Comparison of ENCODE assay signal across 8 mouse cellular contexts in genomic region chr5:30960814-30961213, GRCm38 (mm10). TPM values are rescaled to one million over a fixed set of nuclear protein-coding genes. Genes with fewer than 3 reads are reported as not detected.
DNase-seq lines count a peak whose midpoint lies in the region; ATAC-seq and TF ChIP-seq lines count a peak whose summit lies in the region.

No protein-coding gene starts in this region.

- TF ChIP-seq POLR2A in bone marrow, adult 2 months (IDR thresholded peaks at IDR 0.05; ENCODE audit: borderline replicate concordance, control insufficient read depth, low read depth, low read length), result no peak

- peaks cover 19% of the 10 kb centered on the region for H3K36me3 ChIP-seq in heart, embryonic 12.5 days
- peaks cover 14% of the 10 kb centered on the region for H3K36me3 ChIP-seq in hindbrain, postnatal 0 days (ENCODE audit: insufficient read depth, low read length)
- 0 out of 2 replicates have a peak, but pooled peaks cover 9% of the 10 kb centered on the region for H3K36me3 ChIP-seq in midbrain, embryonic 15.5 days (replicated peaks)

- intact Hi-C loops in heart, postnatal 10 days (cut with DNase I), result no loop called here

- 91% methylated on average over 2 of the region's 2 CpGs for WGBS in heart, embryonic 12.5 days
- WGBS in bone marrow, adult 2 months, result 75% methylated on average over 2 of the region's 2 CpGs
- 93% methylated on average over 2 of the region's 2 CpGs for WGBS in hindbrain, postnatal 0 days
- 87% methylated on average over 2 of the region's 2 CpGs for WGBS in midbrain, embryonic 15.5 days

- no peak for TF ChIP-seq CTCF in bone marrow, adult 2 months (IDR thresholded peaks at IDR 0.05; ENCODE audit: control insufficient read depth, insufficient read depth, low read length)
- TF ChIP-seq CTCF in hindbrain, postnatal 0 days (IDR thresholded peaks at IDR 0.05; ENCODE audit: low read depth), result no peak

- peak overlapping the region; percentile 93 for H3K4me2 ChIP-seq in heart, embryonic 12.5 days
- peak overlapping the region; percentile 93 for H3K4me2 ChIP-seq in hindbrain, postnatal 0 days (ENCODE audit: low read depth, low read length)
- H3K4me2 ChIP-seq in midbrain, embryonic 15.5 days, result peak overlapping the region; percentile 92

- no peak for ATAC-seq in heart, embryonic 12.5 days (ENCODE audit: insufficient number of reproducible peaks, low FRiP score)
- no peak for ATAC-seq in hindbrain, postnatal 0 days
- ATAC-seq in midbrain, embryonic 15.5 days (replicated peaks), result no peak

- DNase-seq in heart, postnatal 10 days, result no peak
- DNase-seq in hindbrain, postnatal 0 days (ENCODE audit: low spot score), result no peak
- no peak for DNase-seq in layer of hippocampus, adult 9-10 months (ENCODE audit: low spot score)
- no peak for DNase-seq in embryo, embryonic 10.5 days (ENCODE audit: low spot score)
- no peak for DNase-seq in ovary, postnatal 10 days (ENCODE audit: low spot score)

- H3K27me3 ChIP-seq in heart, embryonic 12.5 days (replicated peaks), result no peaks in the 10 kb centered on the region
- no peaks in the 10 kb centered on the region for H3K27me3 ChIP-seq in hindbrain, postnatal 0 days (ENCODE audit: insufficient read depth, low read length)
- H3K27me3 ChIP-seq in midbrain, embryonic 15.5 days (replicated peaks), result no peaks in the 10 kb centered on the region

- H3K4me1 ChIP-seq in heart, embryonic 12.5 days (replicated peaks), result peaks cover 22% of the 10 kb centered on the region
- peaks cover 4% of the 10 kb centered on the region for H3K4me1 ChIP-seq in bone marrow, adult 2 months (ENCODE audit: control insufficient read depth, insufficient read depth, low read length)
- H3K4me1 ChIP-seq in hindbrain, postnatal 0 days (ENCODE audit: insufficient read depth, low read length), result peaks cover 8% of the 10 kb centered on the region; the same call in 1 of the 2 replicates
- peaks cover 23% of the 10 kb centered on the region for H3K4me1 ChIP-seq in midbrain, embryonic 15.5 days

- no peak overlapping the region for H3K4me3 ChIP-seq in heart, embryonic 12.5 days
- H3K4me3 ChIP-seq in bone marrow, adult 2 months (replicated peaks; ENCODE audit: control insufficient read depth, low read depth, low read length), result no peak overlapping the region
- peak overlapping the region; percentile 88; the same call in 1 of the 2 replicates for H3K4me3 ChIP-seq in hindbrain, postnatal 0 days (ENCODE audit: low read length)
- H3K4me3 ChIP-seq in midbrain, embryonic 15.5 days, result peak overlapping the region; percentile 91; the same call in 1 of the 2 replicates

- no peak overlapping the region for H3K9ac ChIP-seq in heart, embryonic 12.5 days
- H3K9ac ChIP-seq in hindbrain, postnatal 0 days (replicated peaks; ENCODE audit: low read length), result no peak overlapping the region; the same call in 1 of the 2 replicates
- no peak overlapping the region for H3K9ac ChIP-seq in midbrain, embryonic 15.5 days

- H3K9me3 ChIP-seq in heart, embryonic 12.5 days (replicated peaks), result 0 out of 2 replicates have a peak, but pooled peaks cover 3% of the 10 kb centered on the region
- H3K9me3 ChIP-seq in hindbrain, postnatal 0 days (ENCODE audit: low read length), result no peaks in the 10 kb centered on the region
- H3K9me3 ChIP-seq in midbrain, embryonic 15.5 days, result no peaks in the 10 kb centered on the region

- no peak overlapping the region for H3K27ac ChIP-seq in heart, embryonic 12.5 days (ENCODE audit: poor library complexity, severe bottlenecking)
- H3K27ac ChIP-seq in bone marrow, adult 2 months (ENCODE audit: control insufficient read depth, insufficient read depth, low read depth, low read length, poor library complexity), result peak overlapping the region; percentile 82; the same call in 1 of the 2 replicates
- peak overlapping the region; percentile 86 for H3K27ac ChIP-seq in hindbrain, postnatal 0 days
- peak overlapping the region; percentile 76; the same call in 1 of the 2 replicates for H3K27ac ChIP-seq in midbrain, embryonic 15.5 days

RNA-seq across cellular contexts. Expression of gene Preb, which starts 0.7 kb away (rescaled TPM):
- polyA plus RNA-seq in heart, embryonic 12.5 days (2016; fragmentation: Nextera tagmentation; extraction: Ambion mirVana), result 86.0 and 89.0 TPM in 2 replicates
- 10 to 100 TPM; 64.9 to 71.3 TPM for total RNA-seq in heart, postnatal 10 days (2021)
- 138 and 214 TPM in 2 replicates for polyA plus RNA-seq in bone marrow, adult 2 months (2011; ENCODE audit: insufficient read depth, insufficient read length, low replicate concordance, missing spikeins)
- 43.7 and 49.6 TPM in 2 replicates for total RNA-seq in hindbrain, postnatal 0 days (2014; rRNA removed)
- polyA plus RNA-seq in hindbrain, postnatal 0 days (2015; fragmentation: Nextera tagmentation; extraction: Ambion mirVana), result 104 and 106 TPM in 2 replicates
- 110 and 113 TPM in 2 replicates for polyA plus RNA-seq in midbrain, embryonic 15.5 days (2015; fragmentation: Nextera tagmentation; extraction: Ambion mirVana)

RNA-seq across cellular contexts. Expression of gene Tcf23, which starts 7.6 kb away (rescaled TPM):
- polyA plus RNA-seq in heart, embryonic 12.5 days (2016; fragmentation: Nextera tagmentation; extraction: Ambion mirVana), result 0.18 and 0.22 TPM in 2 replicates
- under 1 TPM; 0.15 to 0.53 TPM for total RNA-seq in heart, postnatal 10 days (2021)
- polyA plus RNA-seq in bone marrow, adult 2 months (2011; ENCODE audit: insufficient read depth, insufficient read length, low replicate concordance, missing spikeins), result not detected in 2 replicates
- total RNA-seq in hindbrain, postnatal 0 days (2014; rRNA removed), result 0.04 TPM in 1 of 2 replicates, not detected in the other
- 0.06 TPM in 1 of 2 replicates, not detected in the other for polyA plus RNA-seq in hindbrain, postnatal 0 days (2015; fragmentation: Nextera tagmentation; extraction: Ambion mirVana)
- polyA plus RNA-seq in midbrain, embryonic 15.5 days (2015; fragmentation: Nextera tagmentation; extraction: Ambion mirVana), result 0.08 TPM in 1 of 2 replicates, not detected in the other

RNA-seq across cellular contexts. Expression of gene Cgref1, which starts 15.4 kb away (rescaled TPM):
- 4.9 and 5.2 TPM in 2 replicates for polyA plus RNA-seq in heart, embryonic 12.5 days (2016; fragmentation: Nextera tagmentation; extraction: Ambion mirVana)
- total RNA-seq in heart, postnatal 10 days (2021), result under 1 TPM; 0.60 to 0.64 TPM
- 1.0 TPM in 1 of 2 replicates, not detected in the other for polyA plus RNA-seq in bone marrow, adult 2 months (2011; ENCODE audit: insufficient read depth, insufficient read length, low replicate concordance, missing spikeins)
- 114 and 153 TPM in 2 replicates for total RNA-seq in hindbrain, postnatal 0 days (2014; rRNA removed)
- polyA plus RNA-seq in hindbrain, postnatal 0 days (2015; fragmentation: Nextera tagmentation; extraction: Ambion mirVana), result 77.4 and 88.0 TPM in 2 replicates
- polyA plus RNA-seq in midbrain, embryonic 15.5 days (2015; fragmentation: Nextera tagmentation; extraction: Ambion mirVana), result 62.7 and 66.5 TPM in 2 replicates

RNA-seq across cellular contexts. Expression of gene Khk, which starts 39.6 kb away (rescaled TPM):
- polyA plus RNA-seq in heart, embryonic 12.5 days (2016; fragmentation: Nextera tagmentation; extraction: Ambion mirVana), result 6.5 and 8.1 TPM in 2 replicates
- total RNA-seq in heart, postnatal 10 days (2021), result 10 to 100 TPM in 1 of 2 experiments, 1 to 10 TPM in 1; 9.5 to 12.7 TPM
- 42.6 and 45.4 TPM in 2 replicates for polyA plus RNA-seq in bone marrow, adult 2 months (2011; ENCODE audit: insufficient read depth, insufficient read length, low replicate concordance, missing spikeins)
- 3.0 and 14.6 TPM in 2 replicates for total RNA-seq in hindbrain, postnatal 0 days (2014; rRNA removed)
- 16.5 and 17.4 TPM in 2 replicates for polyA plus RNA-seq in hindbrain, postnatal 0 days (2015; fragmentation: Nextera tagmentation; extraction: Ambion mirVana)
- polyA plus RNA-seq in midbrain, embryonic 15.5 days (2015; fragmentation: Nextera tagmentation; extraction: Ambion mirVana), result 8.0 and 10.4 TPM in 2 replicates

RNA-seq across cellular contexts. Expression of gene Emilin1, which starts 47.6 kb away (rescaled TPM):
- polyA plus RNA-seq in heart, embryonic 12.5 days (2016; fragmentation: Nextera tagmentation; extraction: Ambion mirVana), result 179 and 187 TPM in 2 replicates
- 10 to 100 TPM; 68.4 to 76.3 TPM for total RNA-seq in heart, postnatal 10 days (2021)
- polyA plus RNA-seq in bone marrow, adult 2 months (2011; ENCODE audit: insufficient read depth, insufficient read length, low replicate concordance, missing spikeins), result 9.3 and 17.6 TPM in 2 replicates
- 8.1 and 9.3 TPM in 2 replicates for total RNA-seq in hindbrain, postnatal 0 days (2014; rRNA removed)
- polyA plus RNA-seq in hindbrain, postnatal 0 days (2015; fragmentation: Nextera tagmentation; extraction: Ambion mirVana), result 10.3 and 10.5 TPM in 2 replicates
- polyA plus RNA-seq in midbrain, embryonic 15.5 days (2015; fragmentation: Nextera tagmentation; extraction: Ambion mirVana), result 17.8 and 20.3 TPM in 2 replicates

Comparison
In these comparisons a context has a peak if more than half of its experiments do, and no peak if none do; other contexts are left out.
1. H3K4me3 ChIP-seq: peak in hindbrain, postnatal 0 days (single experiment) and midbrain, embryonic 15.5 days (single experiment); none in heart, embryonic 12.5 days (single experiment) and bone marrow, adult 2 months (single experiment).
2. RNA of gene Cgref1, which starts 15.4 kb away (polyA plus RNA-seq): 77.4 to 88.0 TPM in hindbrain, postnatal 0 days and 62.7 to 66.5 TPM in midbrain, embryonic 15.5 days; 4.9 to 5.2 TPM in heart, embryonic 12.5 days and 1.0 TPM in bone marrow, adult 2 months; every median in the first group is over 10 times any median in the second.
3. Peak in every context shown above with its lines, with median percentiles within 50 percentile points of each other: H3K4me2 ChIP-seq.